Mouse (Mus musculus): ENCODE results near the gene 4921530L21Rik. TPM values are rescaled to one million over a fixed set of nuclear protein-coding genes. Genes with fewer than 3 reads are reported as not detected.

The 4921530L21Rik gene
- polyA plus RNA-seq (2014; fragmentation: Nextera tagmentation; extraction: Ambion mirVana) = not detected in 2 replicates

DNA sequence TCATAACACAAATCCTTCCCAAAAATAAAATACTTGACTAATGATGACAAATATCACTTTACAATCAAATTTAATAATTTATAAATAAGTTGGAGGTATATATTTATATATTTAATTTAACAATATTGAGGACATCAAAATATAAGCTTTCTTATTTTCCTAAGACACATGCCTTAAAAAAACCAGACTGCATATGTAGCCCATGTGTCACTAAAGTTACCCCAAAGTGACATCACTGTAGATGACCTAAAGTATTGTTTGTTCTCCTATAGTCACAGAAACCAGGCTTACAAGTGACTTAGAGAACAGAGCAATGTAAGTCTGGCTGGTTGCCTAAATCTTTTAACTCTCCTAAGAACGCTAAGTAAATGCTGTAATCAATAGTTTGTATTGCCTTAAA, at the start of gene 4921530L21Rik:
Gene 4921530L21Rik, plus strand, starts transcription at position 301 of the 400 bp plus-strand sequence.
- Histone ChIP-seq H3K9ac (ENCODE audit: low read length) (no peak within 1 kb of the TSS), H3K36me3 (ENCODE audit: control insufficient read depth, insufficient read depth, low read length) (no peaks in the 10 kb centered on the region), H3K27me3 (replicated peaks; ENCODE audit: control insufficient read depth, insufficient read depth, low read length) (no peaks in the 10 kb centered on the region), H3K4me2 (ENCODE audit: low read length) (no peak within 1 kb of the TSS), H3K27ac (ENCODE audit: low read depth, low read length) (no peak within 1 kb of the TSS), H3K4me3 (ENCODE audit: low read depth, low read length) (no peak within 1 kb of the TSS), H3K9me3 (replicated peaks; ENCODE audit: control insufficient read depth, low read length) (no peaks in the 10 kb centered on the region), H3K4me1 (ENCODE audit: control insufficient read depth, insufficient read depth, low read length) (peaks cover 4% of the 10 kb centered on the region; the same call in 1 of the 2 replicates)
- no peak for ATAC-seq
- no peak for DNase-seq (ENCODE audit: low spot score)
- WGBS = 92% methylated on average over 1 of the region's 1 CpGs

DNA sequence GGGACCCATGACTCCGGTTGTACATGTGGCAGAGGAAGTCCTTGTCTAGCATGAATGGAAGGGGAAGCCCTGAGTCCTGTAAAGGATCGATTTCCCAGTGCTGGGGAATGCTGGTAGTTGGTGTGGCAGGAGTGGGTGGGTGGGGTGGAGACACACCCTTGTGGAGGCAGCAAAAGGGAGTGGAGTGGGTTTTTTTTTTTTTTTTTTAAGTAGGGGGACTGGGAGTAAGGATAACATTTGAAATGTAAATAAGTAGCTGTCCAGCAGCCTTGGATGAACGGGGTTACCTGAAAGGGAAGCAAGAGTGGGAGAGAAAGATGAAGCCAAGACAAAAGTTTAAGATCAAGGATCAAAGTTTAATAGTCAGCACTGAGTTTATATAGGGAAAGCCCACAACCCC, 47.2 kb upstream of the 4921530L21Rik start:
- H3K4me1 ChIP-seq (ENCODE audit: control insufficient read depth, insufficient read depth, low read length) = no peaks in the 10 kb centered on the region
- 52% methylated on average over 3 of the region's 3 CpGs for WGBS
- no peak overlapping the region for H3K4me2 ChIP-seq (ENCODE audit: low read length)
- no peaks in the 10 kb centered on the region for H3K36me3 ChIP-seq (ENCODE audit: control insufficient read depth, insufficient read depth, low read length)
- DNase-seq (ENCODE audit: low spot score) (no peak), ATAC-seq (no peak)
- H3K9ac ChIP-seq (ENCODE audit: low read length) = no peak overlapping the region
- no peaks in the 10 kb centered on the region for H3K9me3 ChIP-seq (replicated peaks; ENCODE audit: control insufficient read depth, low read length)
- H3K27me3 ChIP-seq (replicated peaks; ENCODE audit: control insufficient read depth, insufficient read depth, low read length) = no peaks in the 10 kb centered on the region
- no peak overlapping the region for H3K27ac ChIP-seq (ENCODE audit: low read depth, low read length)
- H3K4me3 ChIP-seq (ENCODE audit: low read depth, low read length) = no peak overlapping the region

DNA sequence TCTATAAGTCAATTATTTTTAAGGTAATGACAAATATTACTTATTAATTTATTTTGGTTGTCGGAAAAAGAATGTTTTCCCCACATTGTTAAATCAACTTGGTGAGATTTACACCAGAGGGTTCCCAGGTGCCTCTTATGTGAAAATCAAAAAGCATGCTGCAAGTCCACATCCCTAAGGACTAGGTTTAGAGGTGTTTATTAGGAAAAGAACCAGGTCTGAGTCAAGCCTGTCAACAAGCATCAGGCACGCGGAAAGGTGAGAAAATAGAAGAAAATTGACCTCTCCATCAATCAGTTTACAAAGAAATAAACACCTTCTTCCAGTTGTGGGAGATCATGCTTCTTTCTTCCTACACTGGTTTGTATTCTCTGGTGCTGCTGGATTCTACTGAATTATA, 18.1 kb upstream of the 4921530L21Rik start:
- Histone ChIP-seq H3K4me3 (ENCODE audit: low read depth, low read length) (no peak overlapping the region), H3K4me2 (ENCODE audit: low read length) (no peak overlapping the region), H3K36me3 (ENCODE audit: control insufficient read depth, insufficient read depth, low read length) (no peaks in the 10 kb centered on the region), H3K27ac (ENCODE audit: low read depth, low read length) (no peak overlapping the region), H3K9me3 (replicated peaks; ENCODE audit: control insufficient read depth, low read length) (no peaks in the 10 kb centered on the region), H3K4me1 (ENCODE audit: control insufficient read depth, insufficient read depth, low read length) (peaks cover 4% of the 10 kb centered on the region; the same call in 1 of the 2 replicates), H3K9ac (ENCODE audit: low read length) (no peak overlapping the region), H3K27me3 (replicated peaks; ENCODE audit: control insufficient read depth, insufficient read depth, low read length) (no peaks in the 10 kb centered on the region)
- DNase-seq (ENCODE audit: low spot score) = no peak
- no peak for ATAC-seq
- WGBS = 88% methylated on average over 3 of the region's 3 CpGs

DNA sequence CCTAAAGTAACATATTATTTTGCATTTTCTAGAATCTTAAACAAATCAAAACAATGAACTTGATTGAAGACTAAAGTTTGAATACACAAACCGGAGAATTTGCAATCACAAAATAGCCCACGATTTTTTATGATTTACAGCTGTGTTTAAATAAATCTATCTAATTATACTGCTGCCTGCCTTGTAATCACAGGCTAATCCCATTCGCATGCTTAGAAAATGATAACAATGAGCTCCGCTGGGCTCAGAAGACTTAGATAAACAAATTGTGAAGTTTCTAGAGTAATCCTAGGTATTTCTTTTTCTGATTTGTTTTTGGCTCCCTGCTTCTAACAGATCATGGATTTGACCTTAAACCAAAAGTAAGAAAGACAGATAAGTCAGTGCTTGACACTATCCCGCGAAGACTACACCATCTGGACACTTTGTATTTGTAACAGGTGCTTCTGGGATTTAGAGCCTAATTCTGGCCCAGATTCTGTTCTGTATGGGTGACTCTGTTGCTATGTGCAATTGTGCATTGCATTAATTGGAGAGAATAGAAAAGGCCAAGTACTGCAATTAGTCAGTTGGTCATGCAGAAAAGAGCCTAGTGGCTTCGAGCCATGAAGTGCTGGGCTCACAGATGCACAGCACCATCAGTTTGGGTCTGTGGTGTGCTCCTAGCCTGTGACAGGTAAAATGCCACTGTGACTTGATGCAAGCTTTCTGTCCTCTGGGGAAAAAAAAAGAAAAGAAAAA, 15.2 kb upstream of the 4921530L21Rik start:
- DNase-seq (ENCODE audit: low spot score) (peak; percentile 78), ATAC-seq (peak; percentile 94)
- Histone ChIP-seq H3K4me3 (ENCODE audit: low read depth, low read length) (no peak overlapping the region), H3K4me2 (ENCODE audit: low read length) (no peak overlapping the region), H3K9me3 (replicated peaks; ENCODE audit: control insufficient read depth, low read length) (no peaks in the 10 kb centered on the region), H3K4me1 (ENCODE audit: control insufficient read depth, insufficient read depth, low read length) (peaks cover 4% of the 10 kb centered on the region; the same call in 1 of the 2 replicates), H3K36me3 (ENCODE audit: control insufficient read depth, insufficient read depth, low read length) (no peaks in the 10 kb centered on the region), H3K27ac (ENCODE audit: low read depth, low read length) (no peak overlapping the region), H3K27me3 (replicated peaks; ENCODE audit: control insufficient read depth, insufficient read depth, low read length) (no peaks in the 10 kb centered on the region), H3K9ac (ENCODE audit: low read length) (no peak overlapping the region)
- 20% methylated on average over 7 of the region's 7 CpGs for WGBS

DNA sequence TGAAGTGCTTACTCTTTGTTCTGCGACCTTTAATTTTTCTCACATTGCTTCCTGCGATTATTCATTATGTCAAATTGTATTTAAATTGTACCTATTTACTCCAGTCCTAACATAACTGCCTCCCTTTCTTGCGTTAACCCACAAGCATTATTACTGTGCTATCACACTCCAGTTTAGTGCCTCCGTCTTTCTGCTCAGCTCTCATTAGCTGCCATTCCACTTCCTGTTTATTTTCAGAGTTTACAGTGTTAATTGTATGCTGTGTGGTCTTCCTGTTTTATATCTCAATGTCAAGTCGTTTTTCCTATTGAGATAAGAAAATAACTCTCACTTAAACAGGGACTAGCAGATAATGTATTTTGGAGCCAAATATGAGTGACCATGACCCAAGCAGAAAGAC, 9.0 kb upstream of the 4921530L21Rik start:
- Histone ChIP-seq H3K36me3 (ENCODE audit: control insufficient read depth, insufficient read depth, low read length) (no peaks in the 10 kb centered on the region), H3K4me3 (ENCODE audit: low read depth, low read length) (no peak overlapping the region), H3K27ac (ENCODE audit: low read depth, low read length) (no peak overlapping the region), H3K9ac (ENCODE audit: low read length) (no peak overlapping the region), H3K4me2 (ENCODE audit: low read length) (no peak overlapping the region), H3K4me1 (ENCODE audit: control insufficient read depth, insufficient read depth, low read length) (peaks cover 3% of the 10 kb centered on the region; the same call in 1 of the 2 replicates), H3K9me3 (replicated peaks; ENCODE audit: control insufficient read depth, low read length) (no peaks in the 10 kb centered on the region), H3K27me3 (replicated peaks; ENCODE audit: control insufficient read depth, insufficient read depth, low read length) (no peaks in the 10 kb centered on the region)
- DNase-seq (ENCODE audit: low spot score) = no peak
- no peak for ATAC-seq
- 68% methylated on average over 5 of the region's 5 CpGs for WGBS

DNA sequence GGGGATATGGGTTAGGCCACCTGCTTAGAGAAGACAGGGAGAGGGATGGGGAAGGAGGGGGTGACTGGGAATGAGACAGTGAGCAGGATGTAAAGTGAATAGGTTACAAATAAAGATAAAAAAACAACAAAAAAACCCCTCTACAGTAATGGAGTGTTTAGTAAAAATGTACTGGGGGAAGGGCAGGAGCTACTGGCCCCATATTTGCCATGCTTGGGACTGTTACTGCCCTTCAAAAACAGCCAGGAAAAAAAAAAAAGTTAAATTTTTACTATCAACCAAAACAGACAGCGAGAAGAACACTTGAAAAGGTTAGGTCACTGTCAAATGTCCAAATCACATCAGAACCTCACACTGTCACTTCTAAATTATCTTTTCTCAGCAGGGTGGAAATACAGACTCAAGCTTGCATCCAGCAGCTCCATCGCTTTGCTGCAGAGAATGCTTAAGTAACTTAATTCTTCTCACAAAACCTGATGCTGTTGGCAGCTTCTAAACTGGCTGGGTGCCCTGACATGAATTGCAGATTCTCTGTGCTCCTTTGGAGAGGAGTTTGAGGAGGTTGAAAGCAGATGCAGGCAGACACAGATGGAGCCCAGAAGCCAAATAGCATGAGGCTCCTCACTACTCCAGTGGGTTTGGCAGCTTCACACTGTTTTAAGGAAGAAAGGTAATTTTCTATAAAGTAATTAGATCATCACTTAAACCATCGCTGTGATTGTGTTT, 4.1 kb upstream of the 4921530L21Rik start:
- Histone ChIP-seq H3K27ac (ENCODE audit: low read depth, low read length) (no peak overlapping the region), H3K9ac (ENCODE audit: low read length) (no peak overlapping the region), H3K4me2 (ENCODE audit: low read length) (no peak overlapping the region), H3K36me3 (ENCODE audit: control insufficient read depth, insufficient read depth, low read length) (no peaks in the 10 kb centered on the region), H3K9me3 (replicated peaks; ENCODE audit: control insufficient read depth, low read length) (no peaks in the 10 kb centered on the region), H3K27me3 (replicated peaks; ENCODE audit: control insufficient read depth, insufficient read depth, low read length) (no peaks in the 10 kb centered on the region), H3K4me1 (ENCODE audit: control insufficient read depth, insufficient read depth, low read length) (peaks cover 4% of the 10 kb centered on the region; the same call in 1 of the 2 replicates), H3K4me3 (ENCODE audit: low read depth, low read length) (no peak overlapping the region)
- WGBS = 30% methylated on average over 3 of the region's 3 CpGs
- DNase-seq (ENCODE audit: low spot score) (peak; percentile 92), ATAC-seq (peak; percentile 90)

DNA sequence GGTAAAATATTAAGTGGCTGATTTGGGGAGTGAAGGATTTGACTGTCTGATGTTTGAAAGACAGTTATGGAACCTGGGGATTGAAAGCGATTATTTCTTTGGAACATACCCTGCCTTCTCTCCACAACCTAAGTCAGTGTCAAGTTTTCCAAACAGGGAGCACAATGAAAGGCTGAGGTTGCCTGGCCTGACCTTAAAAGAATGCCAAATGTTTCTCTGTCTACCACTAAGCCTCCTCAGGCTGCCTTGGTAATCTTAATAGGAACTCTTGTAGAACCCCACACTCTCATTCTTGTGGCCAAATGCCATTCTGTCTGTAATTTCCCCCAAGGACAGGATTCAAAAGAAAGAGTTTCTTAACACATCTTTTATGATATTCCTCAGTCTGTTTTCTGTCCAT, 3.5 kb upstream of the 4921530L21Rik start:
- no peak overlapping the region for H3K4me3 ChIP-seq (ENCODE audit: low read depth, low read length)
- peak; percentile 45 for ATAC-seq
- no peak overlapping the region for H3K9ac ChIP-seq (ENCODE audit: low read length)
- H3K36me3 ChIP-seq (ENCODE audit: control insufficient read depth, insufficient read depth, low read length) = no peaks in the 10 kb centered on the region
- H3K27ac ChIP-seq (ENCODE audit: low read depth, low read length) = no peak overlapping the region
- 66% methylated on average over 1 of the region's 1 CpGs for WGBS
- DNase-seq (ENCODE audit: low spot score) = no peak
- no peak overlapping the region for H3K4me2 ChIP-seq (ENCODE audit: low read length)
- peaks cover 4% of the 10 kb centered on the region; the same call in 1 of the 2 replicates for H3K4me1 ChIP-seq (ENCODE audit: control insufficient read depth, insufficient read depth, low read length)
- H3K27me3 ChIP-seq (replicated peaks; ENCODE audit: control insufficient read depth, insufficient read depth, low read length) = no peaks in the 10 kb centered on the region
- no peaks in the 10 kb centered on the region for H3K9me3 ChIP-seq (replicated peaks; ENCODE audit: control insufficient read depth, low read length)

DNA sequence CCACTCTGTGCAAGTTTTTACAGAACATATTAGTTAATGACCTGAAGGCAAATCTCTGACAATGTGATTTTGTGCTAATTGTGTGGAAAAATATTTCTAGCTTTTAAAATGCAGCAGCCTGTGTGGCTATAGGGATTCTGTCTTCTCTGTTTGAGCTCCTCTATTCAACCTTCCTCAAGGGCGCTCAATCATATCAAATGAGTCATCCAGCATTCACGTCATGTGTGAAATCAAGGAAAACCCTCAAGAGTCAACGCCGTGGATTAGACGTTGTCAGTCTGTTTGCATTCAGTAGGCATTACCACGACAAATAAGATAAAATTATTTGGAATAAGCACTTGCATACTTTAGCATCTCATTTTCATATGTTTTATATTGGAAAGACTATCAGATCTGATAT, 18.4 kb downstream of the 4921530L21Rik start:
- DNase-seq (ENCODE audit: low spot score) (peak; percentile 50), ATAC-seq (peak; percentile 55; the same call in 1 of the 2 replicates)
- Histone ChIP-seq H3K4me3 (ENCODE audit: low read depth, low read length) (no peak overlapping the region), H3K4me1 (ENCODE audit: control insufficient read depth, insufficient read depth, low read length) (no peaks in the 10 kb centered on the region), H3K27me3 (replicated peaks; ENCODE audit: control insufficient read depth, insufficient read depth, low read length) (no peaks in the 10 kb centered on the region), H3K4me2 (ENCODE audit: low read length) (no peak overlapping the region), H3K9me3 (replicated peaks; ENCODE audit: control insufficient read depth, low read length) (no peaks in the 10 kb centered on the region), H3K9ac (ENCODE audit: low read length) (no peak overlapping the region), H3K27ac (ENCODE audit: low read depth, low read length) (no peak overlapping the region), H3K36me3 (ENCODE audit: control insufficient read depth, insufficient read depth, low read length) (no peaks in the 10 kb centered on the region)
- 28% methylated on average over 6 of the region's 6 CpGs for WGBS

DNA sequence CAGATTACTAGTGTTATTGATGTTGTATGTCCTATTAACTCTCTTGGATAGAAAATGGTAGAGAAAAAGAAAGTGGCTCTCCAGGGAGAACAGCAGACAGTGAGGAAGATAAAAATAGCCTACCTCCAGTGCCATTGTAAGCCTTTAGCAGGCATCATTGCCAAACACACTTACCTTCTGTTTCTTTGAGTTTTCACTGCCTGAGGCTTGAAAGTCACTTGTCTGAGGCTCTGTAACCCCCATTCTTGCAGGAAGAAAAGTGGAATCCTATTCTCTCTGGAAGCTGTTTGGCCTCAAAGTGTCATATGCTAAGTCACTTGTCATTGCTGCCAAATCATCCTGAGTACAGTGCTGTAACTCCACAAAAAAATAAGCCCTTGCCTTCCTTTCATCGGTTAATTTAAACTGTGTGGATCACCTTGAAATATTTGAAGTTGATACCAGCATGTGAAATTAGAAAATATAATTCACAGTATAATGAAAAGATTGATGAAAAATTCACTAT, 23.6 kb downstream of the 4921530L21Rik start:
- Histone ChIP-seq H3K4me3 (ENCODE audit: low read depth, low read length) (no peak overlapping the region), H3K27me3 (replicated peaks; ENCODE audit: control insufficient read depth, insufficient read depth, low read length) (no peaks in the 10 kb centered on the region), H3K4me1 (ENCODE audit: control insufficient read depth, insufficient read depth, low read length) (no peaks in the 10 kb centered on the region), H3K9me3 (replicated peaks; ENCODE audit: control insufficient read depth, low read length) (no peaks in the 10 kb centered on the region), H3K27ac (ENCODE audit: low read depth, low read length) (no peak overlapping the region), H3K36me3 (ENCODE audit: control insufficient read depth, insufficient read depth, low read length) (no peaks in the 10 kb centered on the region), H3K9ac (ENCODE audit: low read length) (no peak overlapping the region), H3K4me2 (ENCODE audit: low read length) (no peak overlapping the region)
- no peak for ATAC-seq
- WGBS = 95% methylated on average over 1 of the region's 1 CpGs
- no peak for DNase-seq (ENCODE audit: low spot score)
